Mouse (Mus musculus) embryonic fibroblast, embryonic 13.5 days (primary cell): ENCODE results near the gene 1500009C09Rik.

ENCODE experiments used
- CTCF ChIP-seq: IDR thresholded peaks from 2 replicates; pipeline ENCODE4 v1.5.1; 2011; ENCODE audit warnings: mild to moderate bottlenecking, control low read depth, low read length, moderate library complexity, borderline replicate concordance; ENCODE audit not compliant: insufficient read depth
- POLR2A ChIP-seq: IDR thresholded peaks from 2 replicates; pipeline ENCODE4 v1.6.1; 2011; ENCODE audit warnings: low read depth, mild to moderate bottlenecking, control low read depth, low read length, moderate library complexity

- TF ChIP-seq POLR2A: no peak
- TF ChIP-seq CTCF: no peak
These were observed 3.8 kb downstream of the 1500009C09Rik start for GRCm38 (mm10) chr15:82255944-82256383.
